In genomic region chr3:154402081-154402480, GRCm38 (mm10) we compare ENCODE assay signal across 19 mouse cellular contexts.
DNase-seq lines count a peak whose midpoint lies in the region; ATAC-seq and TF ChIP-seq lines count a peak whose summit lies in the region.
"Had no signal": no experiment of that assay in that cellular context is flagged by ENCODE, and none has a peak within 500 bp of the region (broad histone marks: within the 10 kb centered on the region; RNA-seq: fewer than 3 reads in every experiment).

No protein-coding gene starts in this region.

- H3K27me3 ChIP-seq in kidney, postnatal 0 days (ENCODE audit: insufficient read depth, low read length): no peaks in the 10 kb centered on the region
- H3K27me3 ChIP-seq: forebrain, embryonic 13.5 days; limb, embryonic 12.5 days; liver, embryonic 13.5 days; lung, embryonic 15.5 days had no signal

- 15% methylated on average over 4 of the region's 4 CpGs for WGBS in kidney, postnatal 0 days

- H3K9ac ChIP-seq in kidney, postnatal 0 days (ENCODE audit: low read depth, low read length): no peak overlapping the region
- H3K9ac ChIP-seq: forebrain, embryonic 13.5 days; limb, embryonic 12.5 days; liver, embryonic 13.5 days; lung, embryonic 15.5 days had no signal

- H3K4me3 ChIP-seq in kidney, postnatal 0 days (replicated peaks; ENCODE audit: low read depth, low read length): no peak overlapping the region
- no peak overlapping the region for H3K4me3 ChIP-seq in gastrocnemius, adult 2 months
- H3K4me3 ChIP-seq: forebrain, embryonic 13.5 days; limb, embryonic 12.5 days; liver, embryonic 13.5 days; lung, embryonic 15.5 days had no signal

- H3K4me1 ChIP-seq in kidney, postnatal 0 days (replicated peaks; ENCODE audit: insufficient read depth, low read length): no peaks in the 10 kb centered on the region
- H3K4me1 ChIP-seq: forebrain, embryonic 13.5 days; liver, embryonic 13.5 days had no signal

- TF ChIP-seq CTCF in kidney, postnatal 0 days (IDR thresholded peaks at IDR 0.05; ENCODE audit: low read depth): no peak
- no peak for TF ChIP-seq CTCF in gastrocnemius, adult 2 months (IDR thresholded peaks at IDR 0.05)

- intact Hi-C loops in gastrocnemius, adult 2 months (cut with DNase I): no loop called here

- peak; percentile 6 for DNase-seq in kidney, adult 9 months
- no peak for DNase-seq in kidney, postnatal 14 days
- peak; percentile 10 for DNase-seq in lung, postnatal 36 days
- no peak for DNase-seq in lung, postnatal 25 days (ENCODE audit: low spot score)
- DNase-seq in ZHBTc4 (ENCODE audit: low read depth, low spot score): peak; percentile 52
- peak; percentile 21 for DNase-seq in kidney, postnatal 0 days (ENCODE audit: low spot score)
- DNase-seq in layer of hippocampus, adult 9-11 months: no peak
- no peak for DNase-seq in gastrocnemius, adult 2 months
- DNase-seq: adrenal gland, postnatal 14 days; B cell, adult 2 months; cerebellum, adult 2 months; cerebellum, postnatal 36 days; gastrocnemius, postnatal 25 days; liver, embryonic 13.5 days; thymus, postnatal 36 days had no signal

- ATAC-seq in kidney, postnatal 0 days (replicated peaks; ENCODE audit: low FRiP score, low read depth): 0 out of 2 replicates have a peak, but pooled peaks have one; percentile 36
- ATAC-seq: forebrain, embryonic 13.5 days had no signal

- no peak overlapping the region for H3K4me2 ChIP-seq in kidney, postnatal 0 days (ENCODE audit: low read length)
- H3K4me2 ChIP-seq: forebrain, embryonic 13.5 days; limb, embryonic 12.5 days; liver, embryonic 13.5 days; lung, embryonic 15.5 days; midbrain, embryonic 11.5 days had no signal

- H3K36me3 ChIP-seq in kidney, postnatal 0 days (ENCODE audit: insufficient read depth, low read length): no peaks in the 10 kb centered on the region
- H3K36me3 ChIP-seq: limb, embryonic 12.5 days; liver, embryonic 13.5 days; lung, embryonic 15.5 days had no signal

- H3K27ac ChIP-seq in kidney, postnatal 0 days: no peak overlapping the region
- no peak overlapping the region for H3K27ac ChIP-seq in gastrocnemius, adult 2 months
- H3K27ac ChIP-seq: forebrain, embryonic 13.5 days; limb, embryonic 12.5 days; liver, embryonic 13.5 days; lung, embryonic 15.5 days had no signal

- no peaks in the 10 kb centered on the region for H3K9me3 ChIP-seq in kidney, postnatal 0 days (replicated peaks; ENCODE audit: low read length)
- H3K9me3 ChIP-seq: forebrain, embryonic 13.5 days; limb, embryonic 12.5 days; liver, embryonic 13.5 days; lung, embryonic 15.5 days had no signal

Comparison
In these comparisons a context has a peak if more than half of its experiments do, and no peak if none do; other contexts are left out.
1. DNase-seq: peak in kidney, adult 9 months (single experiment), lung, postnatal 36 days (single experiment), ZHBTc4 (single experiment) and kidney, postnatal 0 days (single experiment); none in kidney, postnatal 14 days (single experiment), lung, postnatal 25 days (single experiment), layer of hippocampus, adult 9-11 months (single experiment) and gastrocnemius, adult 2 months (single experiment).